Mouse (Mus musculus) cerebellum, postnatal 36 days (tissue): ENCODE measurements around the gene Tax1bp3.
A peak's percentile ranks its signal among the peaks of the same experiment; 100 is the strongest.

Experiments used
- DNase-seq, 2 experiments: peaks; one replicate each; pipeline ENCODE4 v3.0.0; 2021 to 2022; ENCODE audit warnings: mixed read lengths in 2 of 2

The Tax1bp3 gene

GRCm38 (mm10) chr11:73176608-73177508 is at the start of gene Tax1bp3, which contains the start of gene Emc6:
TSS of gene Tax1bp3 (plus strand) at chr11:73177083.
TSS of gene Emc6 (minus strand) at chr11:73177037.
- peak; percentile 93 to 96 for DNase-seq

- no peak for DNase-seq
These were observed 45.9 kb upstream of the Tax1bp3 start for GRCm38 (mm10) chr11:73131020-73131419.

GRCm38 (mm10) chr11:73132999-73133398 is 43.9 kb upstream of the Tax1bp3 start:
- no peak for DNase-seq

- no peak for DNase-seq
These were observed 42.7 kb upstream of the Tax1bp3 start for GRCm38 (mm10) chr11:73134222-73134621.

GRCm38 (mm10) chr11:73136587-73136986 is 40.3 kb upstream of the Tax1bp3 start:
- no peak for DNase-seq

- DNase-seq, result no peak
These were observed 39.8 kb upstream of the Tax1bp3 start for GRCm38 (mm10) chr11:73137116-73137515.

GRCm38 (mm10) chr11:73137591-73138501 is 39.0 kb upstream of the Tax1bp3 start, which contains the start of gene Haspin:
TSS of gene Haspin (minus strand) at chr11:73138294.
- DNase-seq, result peak; percentile 85 to 90

GRCm38 (mm10) chr11:73144261-73144681 is 32.6 kb upstream of the Tax1bp3 start:
- DNase-seq, result no peak

- no peak for DNase-seq
These were observed 30.6 kb upstream of the Tax1bp3 start for GRCm38 (mm10) chr11:73146026-73146974.

GRCm38 (mm10) chr11:73146975-73147365 is 29.9 kb upstream of the Tax1bp3 start:
- DNase-seq, result no peak

- no peak for DNase-seq
These were observed 28.7 kb upstream of the Tax1bp3 start for GRCm38 (mm10) chr11:73148209-73148608.

GRCm38 (mm10) chr11:73155071-73155470 is 21.8 kb upstream of the Tax1bp3 start:
- no peak for DNase-seq

- peak; percentile 34 to 47 for DNase-seq
These were observed 16.7 kb upstream of the Tax1bp3 start, which contains the start of gene P2rx5 for GRCm38 (mm10) chr11:73159957-73160810. TSS of gene P2rx5 (plus strand) at chr11:73160421.

GRCm38 (mm10) chr11:73160811-73161200 is 16.1 kb upstream of the Tax1bp3 start:
- no peak for DNase-seq

- DNase-seq, result no peak
These were observed 15.3 kb upstream of the Tax1bp3 start for GRCm38 (mm10) chr11:73161616-73162015.

GRCm38 (mm10) chr11:73162284-73162683 is 14.6 kb upstream of the Tax1bp3 start:
- no peak for DNase-seq

- DNase-seq, result no peak
These were observed 8.8 kb upstream of the Tax1bp3 start for GRCm38 (mm10) chr11:73168071-73168470.

- no peak for DNase-seq
These were observed 8.3 kb upstream of the Tax1bp3 start for GRCm38 (mm10) chr11:73168576-73168975.

- peak; percentile 70 for DNase-seq
These were observed 7.7 kb upstream of the Tax1bp3 start for GRCm38 (mm10) chr11:73169231-73169630.

- DNase-seq, result no peak
These were observed 4.7 kb upstream of the Tax1bp3 start for GRCm38 (mm10) chr11:73172186-73172585.

GRCm38 (mm10) chr11:73175612-73176011 is 1.3 kb upstream of the Tax1bp3 start:
- no peak for DNase-seq
